18 mouse cellular contexts compared by ENCODE assay signal in genomic region chr12:26289200-26289599, GRCm38 (mm10).
"Had no signal": no experiment of that assay in that cellular context is flagged by ENCODE, and none has a peak within 500 bp of the region (broad histone marks: within the 10 kb centered on the region; RNA-seq: fewer than 3 reads in every experiment).

No protein-coding gene starts in this region.

- ATAC-seq: hindbrain, embryonic 16.5 days; inflammation-experienced regulatory T-cells, adult 6 months; intestine, embryonic 15.5 days; intestine, postnatal 0 days had no signal

- DNase-seq: gastrocnemius, adult 2 months; gastrocnemius, postnatal 10 days; gastrocnemius, postnatal 36 days; heart, adult 18-20 months; heart, postnatal 10 days; heart, postnatal 4 days; kidney, adult 18-20 months; kidney, adult 8-10 months; kidney, postnatal 10 days; kidney, postnatal 25 days; kidney, postnatal 4 days; left cerebral cortex, postnatal 4 days; liver; liver, embryonic 13.5 days had no signal
